Mouse (Mus musculus): ENCODE measurements around the gene Bpifb9a. TPM values are rescaled to one million over a fixed set of nuclear protein-coding genes. Genes with fewer than 3 reads are reported as not detected.
"Not testable (repeated sequence)": the region's sequence is repeated elsewhere in the genome, so short reads cannot be mapped to it uniquely, and the experiment has no call there.

The Bpifb9a gene
- not detected in 2 replicates for total RNA-seq (2021)
- long read RNA-seq, result 0 reads

DNA sequence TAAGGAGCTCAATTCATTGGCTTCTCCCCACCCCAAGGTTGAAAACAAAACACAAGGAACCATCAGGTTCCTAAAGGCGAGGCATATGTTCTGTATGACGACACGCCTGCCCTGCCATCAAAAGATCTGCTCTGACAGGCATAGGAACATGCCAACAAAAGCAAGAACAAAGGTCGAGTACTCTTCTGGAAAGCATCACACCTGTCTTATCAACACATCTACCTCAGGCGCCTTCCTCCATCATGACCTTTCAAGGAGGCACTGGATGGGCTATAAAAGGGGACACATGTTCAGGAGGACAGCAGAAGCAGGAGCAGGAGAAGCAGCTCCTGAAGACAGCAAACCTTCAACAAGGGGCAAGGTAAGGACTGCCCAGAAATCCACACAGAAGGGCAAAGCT is at the start of gene Bpifb9a:
Gene Bpifb9a (plus strand): TSS at position 301 of the 400 bp plus-strand sequence.
- not testable (repeated sequence) for DNase-seq

DNA sequence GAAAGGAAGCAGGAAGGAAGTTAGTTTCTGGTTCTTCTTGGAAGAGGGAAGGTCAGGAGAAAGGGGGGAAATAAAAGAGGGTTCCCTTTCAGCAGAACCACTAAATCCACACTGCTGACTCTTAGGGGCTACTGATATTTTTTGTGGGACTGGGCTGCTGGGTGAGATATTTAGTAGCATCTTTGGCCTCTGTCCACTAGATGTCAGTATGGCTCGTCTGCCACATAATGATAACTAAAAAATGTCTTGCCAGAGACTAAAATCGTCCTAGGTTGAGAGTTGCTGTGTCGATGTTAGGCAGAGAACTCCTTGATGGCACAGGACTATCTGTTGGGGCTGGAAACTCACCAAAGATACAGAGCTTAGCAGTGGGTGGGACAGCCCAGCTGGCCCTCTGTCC is 48.5 kb upstream of the Bpifb9a start:
- DNase-seq, result no peak

DNA sequence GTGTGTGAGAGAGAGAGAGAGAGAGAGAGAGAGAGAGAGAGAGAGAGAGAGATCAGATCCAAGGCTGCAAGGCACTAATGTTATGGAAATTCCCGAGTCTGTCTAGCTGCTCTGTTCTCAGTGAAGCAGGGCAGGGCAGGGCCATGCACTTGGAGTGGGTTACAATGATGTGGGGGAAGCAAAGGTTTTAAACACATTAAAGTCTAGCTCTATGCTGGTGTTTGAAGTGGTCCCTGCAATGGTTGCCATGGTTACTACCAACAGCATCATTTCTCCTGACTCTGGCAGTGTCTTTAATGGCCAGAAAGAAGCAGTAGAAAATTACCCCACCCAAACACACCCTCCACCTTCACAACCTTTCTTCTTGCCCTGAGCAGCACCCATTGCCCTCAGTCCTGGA is 46.5 kb upstream of the Bpifb9a start:
- no peak for DNase-seq

DNA sequence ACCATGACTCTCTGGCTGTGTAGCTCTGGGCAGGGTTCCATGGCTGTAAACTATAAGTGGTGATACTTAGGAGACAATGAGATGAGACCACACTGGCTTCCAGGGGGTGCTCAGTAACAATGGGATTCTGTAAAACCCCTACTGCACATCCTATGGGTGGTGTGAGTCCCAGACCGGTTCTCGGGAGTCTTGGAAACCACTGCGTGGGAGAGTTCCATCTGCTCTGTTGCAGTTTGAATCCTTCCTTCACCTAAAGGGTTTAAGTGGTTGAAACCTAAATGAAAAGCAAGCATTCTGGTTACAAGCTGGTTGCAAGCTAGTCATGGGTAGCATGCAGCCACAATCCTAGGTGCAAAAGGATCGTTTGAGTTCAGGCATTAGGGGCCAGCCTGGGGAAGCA is 45.8 kb upstream of the Bpifb9a start:
- DNase-seq, result no peak

DNA sequence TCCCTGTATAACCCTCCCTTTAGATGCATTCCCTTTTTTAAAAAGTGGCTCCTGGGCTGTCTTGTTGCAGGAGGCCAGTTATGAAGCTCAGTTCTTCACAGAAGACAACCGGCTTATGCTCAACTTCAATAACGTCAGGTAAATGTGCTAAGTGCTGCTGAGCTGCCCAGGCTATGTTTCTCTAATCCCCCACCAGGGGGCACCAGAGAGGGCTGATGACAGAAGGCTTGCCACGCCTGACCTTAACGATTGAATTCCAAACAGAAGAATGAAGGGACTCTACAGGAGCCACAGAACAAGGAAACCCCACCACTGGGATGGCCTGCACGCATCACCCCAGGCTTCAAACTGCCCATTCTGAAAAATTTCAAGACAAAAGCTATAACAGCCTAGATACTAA is 42.5 kb upstream of the Bpifb9a start:
- peak; percentile 82 for DNase-seq

DNA sequence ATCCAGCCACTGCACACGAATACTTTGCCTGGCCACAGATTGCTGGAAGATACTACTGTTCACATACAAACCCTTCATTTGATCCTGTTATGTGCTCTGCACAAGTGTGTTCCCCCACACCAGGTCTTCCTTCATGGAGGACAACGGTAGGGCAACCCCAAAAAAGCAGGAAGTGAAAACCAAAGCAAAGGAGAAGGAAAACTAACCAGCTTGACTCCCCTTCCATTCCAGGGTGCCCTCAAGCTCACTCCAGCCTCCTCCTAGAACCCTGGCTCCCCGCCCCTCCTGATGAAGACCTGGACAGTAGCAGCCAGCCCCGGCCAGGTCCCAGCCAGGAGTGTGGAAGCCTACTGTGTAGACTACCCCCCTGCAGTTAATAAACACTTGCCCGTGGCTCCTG is 37.7 kb upstream of the Bpifb9a start:
- DNase-seq, result no peak

DNA sequence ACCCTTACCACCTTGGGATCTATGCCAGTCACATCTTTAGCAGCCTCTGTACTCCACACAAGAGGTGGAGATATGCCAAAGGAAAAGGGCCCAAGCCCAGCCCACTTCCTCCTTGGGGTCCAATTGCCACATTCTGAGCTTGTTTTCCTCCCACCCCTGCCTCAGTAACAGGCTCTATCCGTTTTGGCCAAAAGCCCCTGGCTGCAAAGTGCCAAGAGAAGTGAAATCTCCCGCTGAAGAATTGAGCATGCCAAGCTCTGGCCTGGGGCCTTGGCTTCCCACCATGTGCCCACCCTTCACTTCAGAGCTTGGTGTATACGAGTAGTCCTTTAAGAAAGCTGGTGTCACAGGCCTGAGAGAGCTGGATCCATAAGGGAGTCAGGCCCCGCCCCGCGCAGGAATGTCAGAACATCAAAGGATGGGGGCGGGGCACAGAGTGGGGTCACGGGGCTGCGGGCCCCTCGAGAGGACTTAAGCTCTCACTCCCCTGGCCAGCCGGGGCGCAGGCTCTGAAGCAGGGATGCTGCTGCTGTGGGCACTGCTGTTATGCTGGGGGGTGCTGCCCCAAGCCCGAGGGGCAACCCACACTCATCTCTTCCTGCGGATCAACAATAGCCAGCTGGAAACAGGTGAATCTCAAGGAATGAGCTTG is 34.3 kb upstream of the Bpifb9a start, which contains the start of gene Bpifb5:
Gene Bpifb5 (plus strand): TSS at position 478 of the 652 bp plus-strand sequence.
- DNase-seq, result no peak

DNA sequence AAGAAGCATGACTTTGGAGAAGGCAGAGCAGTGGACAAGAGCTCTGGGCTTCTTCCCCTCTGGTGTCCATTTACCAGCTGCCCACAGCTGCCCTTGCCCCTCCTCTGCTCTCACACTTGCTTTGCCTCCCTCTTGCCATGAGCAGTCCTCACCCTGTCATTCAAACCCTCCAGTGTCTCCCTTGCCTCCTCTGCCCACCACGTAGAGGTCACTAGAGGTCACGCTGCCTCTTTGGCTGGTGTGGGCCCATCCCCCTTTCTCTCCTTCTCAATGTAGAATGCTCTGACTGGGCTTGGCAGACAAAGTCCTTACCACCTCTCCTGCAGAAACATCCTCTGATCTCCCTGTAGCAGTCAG is 33.8 kb upstream of the Bpifb9a start:
- no peak for DNase-seq

DNA sequence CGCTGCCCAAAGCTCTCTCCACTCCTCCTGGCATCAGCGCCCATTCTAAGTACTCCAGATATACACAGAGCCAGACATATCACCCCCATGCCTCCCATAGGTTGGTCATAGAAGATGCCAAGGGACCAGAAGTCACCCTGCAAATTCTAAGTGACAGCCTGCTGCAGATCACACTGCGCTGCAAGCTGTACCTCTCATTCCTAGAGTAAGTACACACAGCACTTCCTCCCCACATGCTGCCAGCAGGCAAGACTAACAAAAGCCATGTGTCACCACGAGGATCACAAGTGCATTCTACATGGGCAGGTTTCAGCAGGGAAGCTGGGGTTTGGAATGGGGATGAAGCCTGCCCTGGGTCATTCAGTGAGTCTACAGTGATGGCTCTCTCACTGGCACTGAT is 30.7 kb upstream of the Bpifb9a start:
- no peak for DNase-seq

DNA sequence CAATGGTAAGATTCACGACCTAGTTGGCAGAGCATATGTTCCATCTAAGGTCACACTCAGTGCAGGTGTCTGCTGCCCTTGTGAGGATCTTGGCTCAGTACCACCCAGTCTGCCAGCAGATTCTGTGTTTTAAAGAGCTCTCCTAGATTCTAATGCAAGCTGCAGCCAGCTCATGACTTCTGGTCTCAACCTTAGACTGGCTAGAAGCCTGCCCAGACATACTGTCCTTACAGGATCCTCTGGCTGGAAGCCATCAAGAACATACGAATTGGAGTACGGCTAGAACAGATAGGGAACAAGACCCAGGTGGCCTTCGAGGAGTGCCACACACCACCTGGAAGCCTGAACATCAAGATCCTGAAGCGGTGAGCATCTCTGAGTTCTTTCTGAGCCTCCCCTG is 29.8 kb upstream of the Bpifb9a start:
- no peak for DNase-seq

DNA sequence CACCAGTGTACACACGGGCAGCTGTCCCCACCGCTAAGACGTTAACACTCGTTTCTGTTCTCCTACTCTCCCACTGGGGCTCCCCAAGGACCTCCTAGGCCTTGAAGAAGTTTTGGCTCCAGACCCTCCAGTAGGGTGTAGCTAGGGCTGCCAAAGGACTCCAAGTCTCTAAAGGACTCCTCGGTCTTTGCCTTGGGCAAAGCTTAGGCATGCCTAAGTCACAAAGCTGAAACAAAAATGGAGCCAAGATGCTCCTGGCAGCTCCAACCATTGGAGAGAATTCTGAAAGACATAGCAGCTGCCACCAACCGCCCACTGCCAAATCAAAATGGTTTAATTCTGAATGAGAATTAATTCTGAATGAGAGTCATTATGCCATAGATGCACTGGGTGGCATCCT is 24.2 kb upstream of the Bpifb9a start:
- DNase-seq, result no peak

DNA sequence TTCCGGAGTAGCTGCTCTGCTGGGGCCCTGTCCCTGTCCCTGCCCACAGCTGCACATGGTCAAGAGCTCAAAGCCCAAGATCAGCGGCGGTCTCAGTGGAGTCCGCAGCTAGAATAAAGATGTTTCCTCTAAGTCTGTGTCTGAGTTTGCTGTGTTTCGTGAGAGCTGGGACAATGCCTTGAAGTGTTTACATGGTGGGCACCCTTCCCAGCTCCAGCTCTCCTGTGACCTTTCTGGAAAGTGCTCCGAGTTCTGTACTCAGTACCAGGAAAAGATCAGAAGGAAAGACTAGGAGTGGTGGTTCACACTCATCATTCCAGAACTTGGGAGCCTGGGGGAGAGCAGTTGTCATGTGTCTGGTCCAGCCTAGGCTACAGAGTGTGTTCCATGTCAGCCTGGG is 16.9 kb upstream of the Bpifb9a start:
- DNase-seq, result no peak

DNA sequence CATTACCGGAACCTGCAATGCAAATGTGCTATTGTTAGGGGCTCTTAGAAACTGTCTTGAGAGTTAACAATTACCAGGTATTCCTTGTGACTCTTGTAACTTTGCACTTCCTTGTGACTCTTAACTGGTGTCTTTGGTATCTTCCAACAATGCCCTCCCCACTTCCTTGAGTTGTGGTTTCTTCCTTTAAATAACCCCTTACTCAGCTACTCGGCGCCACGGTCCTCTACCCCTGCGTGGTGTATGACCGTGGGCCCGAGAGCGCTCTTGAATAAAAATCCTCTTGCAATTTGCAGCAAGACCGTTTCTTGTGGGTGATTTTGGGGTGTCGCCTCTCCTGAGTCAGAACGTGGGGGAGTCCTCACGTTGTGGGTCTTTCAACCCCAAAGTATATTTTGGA is 14.9 kb upstream of the Bpifb9a start:
- DNase-seq, result not testable (repeated sequence)

DNA sequence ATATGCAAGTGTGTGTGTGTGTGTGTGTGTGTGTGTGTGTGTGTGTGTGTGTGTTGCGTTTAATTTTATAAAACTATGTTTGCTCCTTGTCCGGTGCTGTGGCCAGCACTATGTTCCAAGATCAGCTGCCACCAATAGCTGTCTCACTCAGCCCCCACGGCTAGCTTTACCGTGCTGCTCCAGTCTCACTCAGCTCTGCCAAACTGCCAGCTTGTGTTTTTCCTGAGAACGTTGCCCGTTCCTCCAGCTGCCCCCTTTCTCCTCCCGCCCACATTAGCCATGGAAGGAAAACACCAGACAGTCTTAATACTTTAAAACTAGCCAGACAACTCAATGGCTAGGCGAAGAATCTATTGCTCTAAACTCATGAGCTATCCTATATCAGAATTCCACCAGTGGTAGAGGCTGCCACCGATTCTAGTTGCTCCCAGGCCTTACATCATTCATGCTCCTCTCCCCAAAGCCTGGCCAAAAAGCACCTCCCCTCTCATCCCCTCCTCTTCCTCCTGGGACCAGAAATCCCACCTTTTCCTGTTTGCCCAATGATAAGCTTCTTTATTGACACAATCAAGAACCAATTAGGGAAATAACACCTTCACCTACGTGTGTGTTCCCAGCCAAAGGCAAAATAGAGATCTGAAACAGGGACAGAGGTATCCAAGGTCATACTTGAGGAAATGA is 14.2 kb upstream of the Bpifb9a start:
- no peak for DNase-seq

DNA sequence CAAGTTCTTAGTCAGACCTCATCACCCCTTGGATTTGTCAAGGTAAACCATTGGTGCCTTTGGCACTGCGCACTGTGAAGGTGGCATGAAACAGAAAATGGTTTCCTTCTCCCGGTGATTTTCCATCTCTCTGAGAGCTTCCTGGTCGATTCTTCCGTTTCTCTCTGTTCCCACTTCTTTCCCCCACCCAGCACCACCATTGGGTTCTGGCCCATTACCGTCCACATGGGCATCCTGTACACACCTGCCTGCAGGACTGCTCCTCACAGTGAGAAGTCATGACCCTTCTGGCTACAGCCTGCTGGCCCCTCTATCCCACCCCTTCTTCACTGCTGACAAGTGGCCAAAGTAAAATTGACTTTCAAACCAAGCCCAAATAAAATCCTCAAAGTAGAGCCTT is 12.3 kb upstream of the Bpifb9a start:
- DNase-seq, result no peak

DNA sequence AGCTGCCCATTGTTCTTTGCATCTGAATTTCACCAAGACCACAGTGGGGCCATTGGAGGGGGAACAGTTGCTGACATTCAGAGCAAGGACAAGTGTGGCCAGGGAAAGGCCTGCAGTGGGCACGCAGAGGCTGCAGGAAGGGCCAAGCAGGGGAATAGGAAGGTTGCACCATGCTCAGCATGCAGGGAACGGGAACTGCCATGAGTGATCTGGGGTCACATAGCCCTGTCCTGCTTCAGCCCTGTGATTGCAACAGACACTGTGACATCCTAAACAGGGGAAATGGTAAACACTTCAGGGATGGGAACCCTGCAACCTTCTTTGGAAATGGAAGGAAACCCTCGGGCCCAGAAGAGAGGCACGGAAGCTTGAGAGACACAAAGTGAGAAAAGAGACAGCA is 2.4 kb upstream of the Bpifb9a start:
- DNase-seq, result not testable (repeated sequence)

DNA sequence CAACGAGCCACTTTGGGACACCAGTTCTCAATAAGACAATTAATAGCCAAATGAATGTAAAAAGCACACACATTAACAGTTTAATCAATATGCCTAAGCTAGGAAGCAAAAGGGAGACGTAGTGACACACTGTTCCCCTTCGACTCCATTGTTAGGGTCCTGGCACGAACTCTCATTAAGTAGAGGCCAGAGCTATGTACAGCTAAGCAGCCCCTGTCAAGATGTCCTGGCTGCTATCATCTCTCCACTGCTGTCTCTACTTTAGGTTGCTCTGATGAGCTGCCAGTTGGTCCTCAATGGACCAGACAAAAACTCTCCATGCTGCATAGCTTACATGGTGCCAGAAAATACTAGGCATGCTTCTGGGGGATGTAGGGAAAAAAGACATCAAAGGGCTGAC is 1.9 kb upstream of the Bpifb9a start:
- DNase-seq, result no peak

DNA sequence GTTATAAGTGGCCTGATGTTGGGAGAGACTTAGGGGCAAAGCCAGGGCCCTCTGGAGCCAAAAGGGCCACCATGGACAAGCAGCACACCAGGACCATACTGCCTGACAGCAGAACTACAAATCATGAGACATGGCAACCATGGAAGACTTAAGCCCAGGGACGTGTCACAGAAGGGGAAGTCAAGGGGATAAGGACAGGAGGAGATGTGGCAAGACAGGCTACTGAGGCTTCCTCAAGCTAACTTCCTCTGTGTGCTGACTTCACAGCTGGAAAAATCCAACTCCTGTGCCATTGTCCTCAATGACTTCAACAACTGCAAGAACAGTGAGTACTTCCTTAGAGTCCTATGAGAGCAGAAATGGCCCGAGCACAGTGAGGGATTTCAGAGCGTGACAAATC is 6.7 kb downstream of the Bpifb9a start:
- DNase-seq, result not testable (repeated sequence)

DNA sequence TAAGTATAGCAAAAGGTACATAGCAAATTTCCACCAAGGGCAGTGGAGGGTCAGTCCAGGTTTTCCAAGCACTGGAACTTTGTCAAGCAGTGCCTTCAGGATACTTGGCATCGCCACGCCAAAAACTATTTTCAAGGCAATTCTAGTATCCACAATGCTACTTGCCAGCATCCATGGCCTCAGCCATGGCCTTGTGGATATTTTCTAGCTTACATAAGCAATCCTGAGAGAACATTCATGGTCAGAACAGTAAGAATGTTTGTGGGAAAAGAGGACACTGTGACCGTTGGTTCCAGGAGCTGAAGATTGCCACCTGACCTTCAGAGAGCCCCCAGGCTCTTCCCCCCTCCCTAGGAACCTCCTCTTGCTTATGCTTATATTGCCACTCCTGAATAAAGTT is 34.2 kb downstream of the Bpifb9a start:
- DNase-seq, result peak; percentile 10

DNA sequence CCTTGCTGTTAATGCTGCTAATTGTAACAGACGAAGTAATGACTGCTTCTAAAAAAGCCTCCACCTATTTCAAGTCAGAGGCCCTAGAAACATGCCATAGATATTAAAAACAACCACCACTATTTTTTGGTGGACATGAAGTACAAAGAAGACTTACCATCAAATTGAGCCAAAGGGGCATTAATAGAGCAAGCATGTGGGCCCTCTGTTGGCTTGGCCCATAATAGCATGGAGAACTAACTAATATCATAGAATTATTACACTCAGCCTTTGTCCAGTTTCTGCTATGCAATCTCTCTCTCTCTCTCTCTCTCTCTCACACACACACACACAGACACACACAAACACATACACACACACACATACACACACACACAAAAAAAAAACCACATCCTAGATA is 35.2 kb downstream of the Bpifb9a start:
- DNase-seq, result no peak

DNA sequence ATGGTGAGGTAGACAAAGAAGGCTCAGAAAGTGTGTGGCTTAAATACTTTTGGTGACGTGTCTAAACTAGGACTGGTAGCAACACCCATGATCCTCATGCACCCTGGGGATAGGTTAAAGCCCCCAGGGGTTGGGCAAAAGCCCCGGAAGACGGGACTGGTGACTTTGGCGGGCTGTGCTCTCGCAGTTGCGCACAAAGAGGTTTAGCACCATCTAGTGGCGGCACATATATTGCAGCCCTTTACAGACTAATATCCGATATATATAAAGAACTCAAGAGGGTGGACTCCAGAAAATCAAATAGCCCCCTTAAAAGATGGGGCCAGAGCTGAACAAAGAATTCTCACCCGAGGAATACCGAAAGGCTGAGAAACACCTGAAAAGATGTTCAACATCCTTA is 37.1 kb downstream of the Bpifb9a start:
- DNase-seq, result peak; percentile 35

DNA sequence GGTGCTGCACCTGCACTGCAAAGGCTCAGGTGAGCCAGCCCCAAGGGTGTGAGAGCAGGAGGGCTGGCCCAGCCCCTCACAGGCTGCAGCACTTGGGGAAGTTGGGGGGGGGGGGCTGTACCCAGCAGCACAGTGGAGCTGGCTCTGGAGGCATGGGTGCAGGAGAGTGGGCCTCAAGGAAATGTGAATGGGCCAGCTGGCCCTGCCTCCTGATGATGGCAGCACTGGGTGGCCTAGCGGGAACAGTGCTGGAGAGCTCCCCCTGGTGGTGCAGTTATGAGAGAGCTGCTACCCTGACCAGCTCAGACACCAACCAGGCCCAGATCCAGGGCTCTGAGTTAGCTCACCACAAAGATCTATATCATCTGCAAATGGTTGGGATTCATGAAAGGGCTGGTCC is 42.8 kb downstream of the Bpifb9a start:
- DNase-seq, result peak; percentile 82

DNA sequence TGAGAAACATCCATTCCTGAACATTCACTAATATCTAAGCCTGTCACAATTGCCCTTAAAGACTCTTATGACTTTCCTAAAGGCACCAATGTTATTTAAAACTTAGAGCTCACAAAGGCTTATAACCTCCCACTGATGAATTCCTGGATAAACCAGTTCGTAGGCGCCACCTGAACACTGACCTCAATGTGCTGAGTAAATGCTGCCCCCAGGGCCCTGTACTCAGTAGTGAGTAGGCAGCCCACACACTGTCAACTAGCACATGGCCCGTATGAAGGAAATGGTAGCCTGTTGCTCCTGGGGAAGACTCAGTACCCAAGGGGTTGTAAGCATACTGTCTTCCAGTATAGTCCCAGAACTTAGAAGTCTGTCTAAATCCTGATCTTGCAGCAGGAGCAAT is 44.1 kb downstream of the Bpifb9a start:
- DNase-seq, result no peak

DNA sequence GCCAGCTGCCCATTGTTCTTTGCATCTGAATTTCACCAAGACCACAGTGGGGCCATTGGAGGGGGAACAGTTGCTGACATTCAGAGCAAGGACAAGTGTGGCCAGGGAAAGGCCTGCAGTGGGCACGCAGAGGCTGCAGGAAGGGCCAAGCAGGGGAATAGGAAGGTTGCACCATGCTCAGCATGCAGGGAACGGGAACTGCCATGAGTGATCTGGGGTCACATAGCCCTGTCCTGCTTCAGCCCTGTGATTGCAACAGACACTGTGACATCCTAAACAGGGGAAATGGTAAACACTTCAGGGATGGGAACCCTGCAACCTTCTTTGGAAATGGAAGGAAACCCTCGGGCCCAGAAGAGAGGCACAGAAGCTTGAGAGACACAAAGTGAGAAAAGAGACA is 47.0 kb downstream of the Bpifb9a start:
- DNase-seq, result not testable (repeated sequence)

Measured in adrenal gland, postnatal 25 days (tissue).